Mouse (Mus musculus): Measurements from ENCODE around the gene Elfn2.

DNA sequence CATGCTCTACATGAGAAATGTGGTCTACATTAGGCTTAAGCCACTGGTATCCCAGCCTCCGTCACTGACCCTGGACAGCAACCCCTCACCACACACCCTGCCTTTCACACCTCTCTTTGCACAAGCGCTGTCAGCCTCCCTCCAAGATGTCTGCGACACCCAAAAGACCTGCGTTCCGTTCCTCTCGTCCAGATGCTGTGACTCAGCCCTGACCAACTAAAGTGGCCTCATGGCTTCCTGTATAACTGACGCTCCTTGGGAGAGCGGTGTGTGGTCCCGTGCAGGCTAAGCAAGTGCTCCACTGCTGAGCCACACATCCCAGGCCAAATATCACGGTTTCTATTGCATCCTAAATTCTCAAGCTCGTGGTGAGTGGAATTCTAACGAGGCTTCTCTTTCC lies 22.1 kb upstream of the Elfn2 start:
- TF ChIP-seq POLR2A (IDR thresholded peaks at IDR 0.05; ENCODE audit: extremely low read depth, insufficient read depth, low read length): no peak
- TF ChIP-seq CTCF (IDR thresholded peaks at IDR 0.05; ENCODE audit: low read depth, low read length): no peak

All from liver, adult 2 months (tissue).